Mouse (Mus musculus) liver, embryonic 13.5 days (tissue): ENCODE measurements around the gene Lmtk2. TPM values are rescaled to one million over a fixed set of nuclear protein-coding genes. Genes with fewer than 3 reads are reported as not detected.

ENCODE experiments used
- ATAC-seq: fragments of 200-750 bp; cut with Nextera tagmentation; 2 replicates; pipeline ENCODE4 v1.8.0; 2017; ENCODE audit warnings: low read depth, mild to moderate bottlenecking, moderate number of reproducible peaks, moderate library complexity
- DNase-seq: peaks from one replicate; pipeline ENCODE4 v3.0.0; 2022
- H3K27ac ChIP-seq: fragments of 300-500 bp; sonication (generic); 2 replicates; pipeline ENCODE4 v1.5.1; 2015; ENCODE audit warnings: moderate library complexity, mild to moderate bottlenecking, inconsistent platforms
- H3K27me3 ChIP-seq: fragments of 300-500 bp; sonication (generic); 2 replicates; pipeline ENCODE4 v1.6.1; 2015; ENCODE audit warnings: mild to moderate bottlenecking, inconsistent platforms
- H3K36me3 ChIP-seq: fragments of 300-500 bp; sonication (generic); 2 replicates; pipeline ENCODE4 v1.6.1; 2015; ENCODE audit warnings: mild to moderate bottlenecking, inconsistent platforms
- H3K4me1 ChIP-seq: fragments of 300-500 bp; sonication (generic); replicated peaks from 2 replicates; pipeline ENCODE4 v1.6.1; 2015; ENCODE audit warnings: inconsistent platforms
- H3K4me2 ChIP-seq: fragments of 300-500 bp; sonication (generic); 2 replicates; pipeline ENCODE4 v1.6.1; 2015; ENCODE audit warnings: inconsistent platforms, mild to moderate bottlenecking, moderate library complexity
- H3K4me3 ChIP-seq: fragments of 300-500 bp; sonication (generic); replicated peaks from 2 replicates; pipeline ENCODE4 v1.5.1; 2015; ENCODE audit warnings: mild to moderate bottlenecking, inconsistent platforms
- H3K9ac ChIP-seq: fragments of 300-500 bp; sonication (generic); 2 replicates; pipeline ENCODE4 v1.6.1; 2015; ENCODE audit warnings: mild to moderate bottlenecking, inconsistent platforms
- H3K9me3 ChIP-seq: fragments of 300-500 bp; sonication (generic); replicated peaks from 2 replicates; pipeline ENCODE4 v1.6.1; 2016; ENCODE audit warnings: inconsistent platforms
- WGBS: fragments of 180-500 bp; shearing (Covaris S2); methylation state at CpG from one replicate; pipeline ENCODE4 v1.1.7; 2015; ENCODE audit not compliant: insufficient replicate concordance; 5-methylcytosine and 5-hydroxymethylcytosine counted together
- polyA plus RNA-seq: library from polyadenylated mRNA; unstranded; fragments of >200 nt; fragmentation: Nextera tagmentation; extraction: Ambion mirVana; gene quantifications from 2 replicates; pipeline ENCODE4 v1.2.1, GENCODE M21; 2015

The Lmtk2 gene
- polyA plus RNA-seq, 1 experiment from 2014 or later = 2.0 TPM

DNA sequence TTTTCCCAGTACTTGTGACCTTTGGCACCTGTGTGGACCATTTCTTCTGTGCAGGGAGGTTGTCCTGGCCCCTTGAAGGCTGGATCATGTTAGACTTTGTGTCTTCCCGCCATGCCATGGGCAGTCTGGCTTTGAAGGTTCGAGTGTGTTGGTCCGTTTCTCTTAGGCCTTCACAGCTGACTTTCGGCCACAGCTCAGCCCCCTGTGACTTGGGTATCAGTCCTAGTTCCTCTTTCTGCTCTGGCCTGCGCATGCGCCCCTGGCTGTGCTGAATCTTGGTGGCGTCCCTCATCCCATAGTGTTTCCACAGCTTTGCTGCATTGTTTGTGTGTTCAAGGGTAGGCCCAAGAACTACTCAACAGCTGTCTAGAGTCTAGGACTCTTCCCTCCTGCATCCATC is 81.0 kb downstream of the Lmtk2 start:
- WGBS = 57% methylated on average over 7 of the region's 7 CpGs
- Histone ChIP-seq H3K36me3 (peaks cover 53% of the 10 kb centered on the region), H3K4me3 (no peak overlapping the region), H3K9ac (no peak overlapping the region), H3K27ac (no peak overlapping the region), H3K4me1 (peaks cover 23% of the 10 kb centered on the region), H3K4me2 (no peak overlapping the region), H3K27me3 (no peaks in the 10 kb centered on the region), H3K9me3 (no peaks in the 10 kb centered on the region)
- ATAC-seq (no peak), DNase-seq (no peak)

DNA sequence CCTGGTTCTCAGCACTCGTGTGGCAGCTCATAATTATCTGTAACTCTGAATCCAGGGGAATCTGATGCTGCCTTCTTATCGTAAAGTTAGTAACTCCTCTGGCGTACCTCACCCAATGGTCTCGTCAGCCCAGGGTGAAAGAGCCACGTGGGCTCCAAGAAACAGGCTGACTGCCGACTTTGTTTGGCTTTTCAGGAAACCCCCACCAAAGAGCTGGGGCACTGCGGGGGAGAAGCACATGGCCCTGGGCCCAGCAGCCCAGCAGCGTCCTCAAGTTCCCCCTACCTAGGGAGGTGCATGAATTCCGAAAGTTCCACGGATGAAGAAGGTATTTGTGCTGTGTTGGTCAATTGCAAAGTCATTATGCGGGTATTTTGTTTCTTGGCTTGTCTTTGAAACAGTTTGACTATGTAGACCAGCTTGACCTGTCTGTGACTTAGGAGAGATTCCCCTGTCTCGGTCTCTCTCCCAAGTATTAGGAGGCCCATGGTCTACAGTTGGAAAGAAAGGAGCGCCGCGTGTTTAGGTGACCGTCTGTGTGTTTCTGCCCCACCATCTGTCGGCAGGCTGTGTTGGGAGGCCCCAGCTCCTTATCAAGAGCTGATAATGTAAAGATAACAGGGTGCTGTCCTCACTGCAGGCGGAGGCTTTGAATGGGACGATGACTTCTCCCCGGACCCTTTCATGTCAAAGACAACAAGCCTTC is 82.5 kb downstream of the Lmtk2 start:
- H3K36me3 ChIP-seq = peaks cover 44% of the 10 kb centered on the region
- DNase-seq (no peak), ATAC-seq (peak; percentile 32; the same call in 1 of the 2 replicates)
- H3K4me2 ChIP-seq = 0 out of 2 replicates have a peak overlapping the region, but pooled peaks have one; percentile 2
- H3K9me3 ChIP-seq = no peaks in the 10 kb centered on the region
- no peak overlapping the region for H3K4me3 ChIP-seq
- 44% methylated on average over 20 of the region's 20 CpGs for WGBS
- no peak overlapping the region for H3K9ac ChIP-seq
- H3K27ac ChIP-seq = no peak overlapping the region
- peaks cover 23% of the 10 kb centered on the region for H3K4me1 ChIP-seq
- no peaks in the 10 kb centered on the region for H3K27me3 ChIP-seq

DNA sequence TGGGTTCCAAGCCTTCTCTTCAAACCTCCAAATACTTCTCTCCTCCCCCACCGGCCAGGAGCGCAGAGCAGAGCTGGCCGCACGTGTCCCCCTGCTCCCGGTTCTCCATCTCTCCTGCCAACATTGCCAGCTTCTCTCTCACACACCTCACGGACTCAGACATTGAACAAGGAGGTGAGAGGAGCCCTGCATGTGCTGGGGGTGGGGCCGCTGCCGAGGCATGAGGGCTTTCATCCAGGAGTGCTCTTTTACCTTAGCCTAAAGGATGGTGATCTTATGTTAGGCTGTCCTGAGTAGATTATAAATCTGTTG is 83.0 kb downstream of the Lmtk2 start:
- Histone ChIP-seq H3K9me3 (no peaks in the 10 kb centered on the region), H3K36me3 (peaks cover 40% of the 10 kb centered on the region), H3K27me3 (no peaks in the 10 kb centered on the region), H3K4me1 (peaks cover 23% of the 10 kb centered on the region), H3K4me3 (no peak overlapping the region), H3K27ac (no peak overlapping the region), H3K4me2 (0 out of 2 replicates have a peak overlapping the region, but pooled peaks have one; percentile 2), H3K9ac (no peak overlapping the region)
- DNase-seq = no peak
- 65% methylated on average over 8 of the region's 8 CpGs for WGBS
- ATAC-seq = no peak

DNA sequence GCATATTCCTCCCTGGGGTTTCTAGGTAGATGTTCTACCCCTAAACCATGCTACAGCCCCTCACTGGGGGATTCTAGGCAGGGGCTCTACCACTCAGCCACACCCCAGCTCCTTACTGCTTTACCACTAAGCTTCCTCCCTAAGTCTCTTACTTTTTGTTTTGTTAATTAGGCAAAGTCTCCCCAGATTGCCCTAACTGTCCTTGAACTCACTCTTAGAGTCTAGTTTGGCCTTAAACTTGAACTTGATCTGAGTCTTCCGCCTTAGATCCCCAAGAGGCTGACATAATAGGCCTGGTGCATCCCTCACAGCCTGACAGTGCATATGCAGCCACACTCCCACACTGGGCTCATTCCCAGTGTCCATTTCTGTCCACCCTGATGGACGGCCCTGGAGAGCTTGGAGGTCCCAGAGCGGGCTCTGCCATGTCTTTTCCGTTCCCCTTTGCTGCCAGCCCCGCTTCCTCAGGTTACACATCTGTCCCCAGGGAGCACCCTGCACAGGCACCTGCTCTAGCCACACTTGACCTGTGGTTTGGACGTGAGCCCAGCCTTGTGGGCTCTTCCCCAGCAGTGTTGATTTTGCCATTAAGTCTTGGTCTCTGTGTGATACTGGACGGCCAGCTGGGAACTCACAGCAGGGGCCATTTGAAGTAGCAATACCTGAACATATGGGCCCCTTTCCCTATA is 83.6 kb downstream of the Lmtk2 start:
- no peak overlapping the region for H3K9ac ChIP-seq
- no peak overlapping the region for H3K4me2 ChIP-seq
- H3K9me3 ChIP-seq = no peaks in the 10 kb centered on the region
- 74% methylated on average over 7 of the region's 7 CpGs for WGBS
- DNase-seq (no peak), ATAC-seq (no peak)
- H3K27me3 ChIP-seq = no peaks in the 10 kb centered on the region
- no peak overlapping the region for H3K4me3 ChIP-seq
- peaks cover 40% of the 10 kb centered on the region for H3K36me3 ChIP-seq
- no peak overlapping the region for H3K27ac ChIP-seq
- peaks cover 23% of the 10 kb centered on the region for H3K4me1 ChIP-seq

DNA sequence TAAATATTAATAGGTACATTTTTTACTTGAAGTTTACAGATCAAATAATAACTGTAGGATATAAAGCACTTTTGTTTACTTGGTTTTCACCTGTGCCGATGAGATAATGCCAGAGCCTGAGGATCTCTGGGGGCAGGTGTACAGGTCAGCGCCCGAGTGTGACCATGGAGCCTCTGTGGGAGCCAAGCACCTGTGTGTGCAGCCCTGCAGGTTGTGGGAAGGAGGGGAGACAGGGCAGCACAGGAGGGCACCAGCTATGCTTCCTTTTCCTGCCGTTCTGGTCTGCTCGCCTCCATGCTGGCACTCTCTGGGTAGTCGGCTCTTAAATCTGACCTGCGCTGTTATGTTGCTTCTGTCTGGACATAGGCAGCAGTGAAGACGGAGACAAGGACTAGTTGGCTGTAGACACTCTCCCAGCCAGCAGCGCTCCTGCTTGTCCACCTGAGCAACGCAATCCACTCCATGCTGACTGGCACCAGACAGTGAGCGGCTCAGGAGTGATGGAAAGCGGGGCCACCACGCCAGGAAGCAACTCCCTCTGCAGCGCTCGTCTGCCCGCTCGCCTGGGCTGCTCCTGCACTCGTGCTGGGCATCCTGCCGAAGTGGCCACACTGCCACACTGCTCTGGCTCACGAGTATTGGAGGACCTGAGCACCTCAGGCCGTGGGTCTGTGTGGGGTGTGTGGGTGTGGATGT is 84.3 kb downstream of the Lmtk2 start:
- no peak for ATAC-seq
- H3K27ac ChIP-seq = no peak overlapping the region
- no peak for DNase-seq

DNA sequence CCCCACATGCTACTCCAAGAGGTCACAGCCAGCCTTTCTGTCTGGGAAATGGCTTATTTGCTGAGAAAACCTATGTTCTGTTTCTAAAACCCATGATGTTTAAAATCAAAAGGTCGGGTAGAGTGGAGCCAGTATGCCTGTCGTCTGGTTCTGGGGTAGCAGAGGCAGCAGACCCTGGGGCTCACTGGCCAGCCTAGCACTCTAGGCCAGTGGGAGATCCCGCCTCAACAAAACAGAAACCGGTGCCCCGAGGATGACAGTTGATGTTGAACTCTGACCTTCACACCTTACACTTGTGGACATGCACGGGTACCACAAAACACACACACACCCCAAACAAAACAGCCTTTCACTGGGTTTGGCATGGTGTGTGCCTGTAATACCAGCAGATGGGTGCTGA is 88.2 kb downstream of the Lmtk2 start:
- WGBS = 68% methylated on average over 6 of the region's 6 CpGs
- Histone ChIP-seq H3K27me3 (no peaks in the 10 kb centered on the region), H3K9ac (no peak overlapping the region), H3K4me3 (no peak overlapping the region), H3K4me2 (no peak overlapping the region), H3K4me1 (peaks cover 27% of the 10 kb centered on the region), H3K36me3 (peaks cover 22% of the 10 kb centered on the region), H3K9me3 (no peaks in the 10 kb centered on the region), H3K27ac (no peak overlapping the region)
- DNase-seq (no peak), ATAC-seq (no peak)

More for the DNA sequence above, 84.3 kb downstream of the Lmtk2 start:
- Histone ChIP-seq H3K4me3 (no peak overlapping the region), H3K9me3 (no peaks in the 10 kb centered on the region), H3K4me1 (peaks cover 28% of the 10 kb centered on the region), H3K4me2 (no peak overlapping the region), H3K36me3 (peaks cover 34% of the 10 kb centered on the region), H3K9ac (no peak overlapping the region), H3K27me3 (no peaks in the 10 kb centered on the region)
- WGBS = 84% methylated on average over 21 of the region's 21 CpGs

DNA sequence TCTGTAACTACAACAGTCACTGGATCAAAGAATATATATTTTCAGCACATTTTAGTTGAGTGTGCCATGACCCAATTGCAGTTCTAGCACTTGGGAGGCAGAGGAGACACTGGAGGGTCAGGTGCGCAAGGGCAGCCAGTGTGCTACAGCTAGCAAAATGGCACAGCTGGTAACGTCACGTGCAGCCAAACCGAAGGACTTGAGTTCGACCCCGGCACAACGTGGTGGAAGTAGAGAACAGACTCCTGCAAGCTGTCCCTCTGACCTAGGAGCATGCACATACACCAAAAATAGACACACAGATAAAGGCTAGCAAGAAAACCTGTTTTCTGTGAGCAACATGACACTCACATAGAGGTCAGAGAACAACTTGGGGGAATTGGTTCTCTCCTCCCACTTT is 89.1 kb downstream of the Lmtk2 start:
- H3K4me2 ChIP-seq = peak overlapping the region; percentile 58
- no peaks in the 10 kb centered on the region for H3K9me3 ChIP-seq
- H3K36me3 ChIP-seq = peaks cover 19% of the 10 kb centered on the region
- H3K4me3 ChIP-seq = no peak overlapping the region
- ATAC-seq (no peak), DNase-seq (no peak)
- whole genome bisulfite sequencing = 60% methylated on average over 7 of the region's 7 CpGs
- H3K9ac ChIP-seq = no peak overlapping the region
- peaks cover 21% of the 10 kb centered on the region for H3K4me1 ChIP-seq
- no peak overlapping the region for H3K27ac ChIP-seq
- H3K27me3 ChIP-seq = no peaks in the 10 kb centered on the region

DNA sequence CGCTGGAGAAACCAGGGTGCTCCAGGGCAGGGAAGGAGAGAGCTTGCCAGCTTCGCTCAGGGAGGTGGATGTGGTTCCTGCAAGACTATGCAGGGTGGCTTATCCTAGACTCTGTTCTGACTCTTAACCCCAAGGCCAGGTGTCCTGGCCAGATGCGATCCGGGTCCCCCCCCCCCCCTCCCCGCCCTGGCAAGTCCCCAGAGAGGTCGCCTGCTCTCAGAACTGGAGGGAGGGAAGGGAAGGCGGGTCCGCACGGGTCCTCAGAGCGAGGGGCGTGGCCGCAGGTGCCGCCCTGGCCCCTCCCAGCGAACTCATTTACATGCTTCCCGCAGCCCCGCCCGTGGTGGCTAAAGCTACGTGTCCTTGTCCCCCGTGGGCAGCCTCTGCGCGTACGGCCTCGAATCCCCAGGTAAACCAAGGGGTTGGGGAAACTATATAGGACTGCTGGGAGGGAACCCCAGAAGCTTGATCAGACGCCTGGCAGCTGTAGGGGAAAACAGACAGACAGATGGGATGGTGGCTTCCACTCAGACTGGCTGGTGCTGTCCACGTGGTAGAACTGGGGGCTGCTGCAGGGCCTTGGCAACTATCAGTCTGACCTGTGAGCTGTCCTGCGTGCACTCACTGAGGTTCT is 89.8 kb downstream of the Lmtk2 start, which contains the start of gene Bhlha15:
Bhlha15 (plus strand) TSS at position 337 of the 634 bp plus-strand sequence.
- Histone ChIP-seq H3K36me3 (peaks cover 11% of the 10 kb centered on the region), H3K9ac (no peak within 1 kb of the TSS; the same call in 1 of the 2 replicates), H3K4me3 (peak within 1 kb of the TSS; percentile 41), H3K9me3 (no peaks in the 10 kb centered on the region), H3K27me3 (no peaks in the 10 kb centered on the region), H3K4me1 (peaks cover 21% of the 10 kb centered on the region), H3K27ac (no peak within 1 kb of the TSS), H3K4me2 (peak within 1 kb of the TSS; percentile 58)
- 3% methylated on average over 23 of the region's 26 CpGs for WGBS
- ATAC-seq (peak; percentile 85), DNase-seq (peak; percentile 72)

DNA sequence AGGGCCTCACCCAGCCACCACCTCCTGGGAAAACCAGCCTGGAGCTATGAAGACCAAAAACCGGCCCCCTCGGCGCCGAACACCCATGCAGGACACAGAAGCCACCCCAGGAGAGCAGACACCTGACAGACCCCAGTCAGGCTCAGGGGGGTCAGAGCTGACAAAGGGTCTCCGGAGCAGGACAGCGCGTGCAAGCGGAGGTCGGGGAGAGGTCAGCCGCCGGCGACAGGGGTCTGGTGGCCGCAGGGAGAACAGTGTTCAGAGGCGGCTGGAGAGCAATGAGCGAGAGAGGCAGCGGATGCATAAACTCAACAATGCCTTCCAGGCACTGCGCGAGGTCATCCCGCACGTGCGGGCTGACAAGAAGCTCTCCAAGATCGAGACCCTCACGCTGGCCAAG is 90.8 kb downstream of the Lmtk2 start:
- no peaks in the 10 kb centered on the region for H3K27me3 ChIP-seq
- H3K9me3 ChIP-seq = no peaks in the 10 kb centered on the region
- no peak overlapping the region; the same call in 1 of the 2 replicates for H3K9ac ChIP-seq
- ATAC-seq (no peak), DNase-seq (no peak)
- 74% methylated on average over 23 of the region's 23 CpGs for WGBS
- H3K36me3 ChIP-seq = peaks cover 2% of the 10 kb centered on the region
- H3K4me3 ChIP-seq = no peak overlapping the region
- H3K27ac ChIP-seq = no peak overlapping the region
- peaks cover 21% of the 10 kb centered on the region for H3K4me1 ChIP-seq
- H3K4me2 ChIP-seq = peak overlapping the region; percentile 58

DNA sequence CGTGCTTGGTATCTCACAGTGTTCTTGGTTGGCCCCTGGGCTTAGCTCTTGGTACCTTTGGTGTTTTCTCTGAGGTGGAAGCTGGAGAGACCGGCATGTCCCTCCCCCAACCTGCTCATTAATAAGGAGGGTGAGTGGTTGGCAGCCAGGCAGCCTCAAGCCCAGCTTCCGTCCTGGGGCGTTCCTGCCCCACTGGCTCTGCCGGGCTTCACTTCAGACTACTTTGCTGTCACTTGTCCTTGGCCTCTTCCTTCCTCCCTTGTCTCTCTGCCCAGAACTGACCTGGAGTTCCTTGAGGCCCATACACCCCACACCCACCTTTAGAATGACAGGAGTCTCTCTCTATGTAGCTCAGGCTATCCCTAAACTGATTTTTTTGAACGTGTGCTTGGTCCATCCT is 92.4 kb downstream of the Lmtk2 start:
- no peaks in the 10 kb centered on the region for H3K36me3 ChIP-seq
- no peak overlapping the region for H3K4me3 ChIP-seq
- H3K4me2 ChIP-seq = no peak overlapping the region
- H3K4me1 ChIP-seq = peaks cover 21% of the 10 kb centered on the region
- no peak overlapping the region for H3K27ac ChIP-seq
- WGBS = 48% methylated on average over 6 of the region's 6 CpGs
- no peaks in the 10 kb centered on the region for H3K27me3 ChIP-seq
- no peak overlapping the region for H3K9ac ChIP-seq
- H3K9me3 ChIP-seq = no peaks in the 10 kb centered on the region
- DNase-seq = no peak
- no peak for ATAC-seq

DNA sequence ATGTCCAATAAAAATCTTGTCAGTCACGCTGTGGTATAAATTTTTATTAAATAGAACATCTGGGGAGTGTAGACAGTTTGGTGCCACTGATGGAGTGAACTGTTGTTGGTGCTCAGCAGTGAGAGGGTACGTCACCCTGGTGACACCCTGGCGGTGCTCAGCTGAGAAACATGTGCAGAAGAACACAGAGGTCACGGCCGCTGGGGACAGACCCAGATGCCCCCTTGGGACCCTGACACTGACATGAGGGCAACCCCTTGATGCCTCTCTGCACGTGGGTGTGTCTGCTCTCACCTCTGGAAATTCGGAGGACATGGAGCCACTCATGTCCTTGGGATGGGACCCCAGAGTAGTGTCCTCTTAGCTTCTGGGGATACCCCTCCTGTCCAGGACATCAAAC is 94.2 kb downstream of the Lmtk2 start:
- H3K9ac ChIP-seq = no peak overlapping the region
- ATAC-seq (no peak), DNase-seq (no peak)
- 67% methylated on average over 7 of the region's 7 CpGs for WGBS
- H3K9me3 ChIP-seq = no peaks in the 10 kb centered on the region
- H3K27me3 ChIP-seq = no peaks in the 10 kb centered on the region
- H3K36me3 ChIP-seq = no peaks in the 10 kb centered on the region
- no peak overlapping the region for H3K4me3 ChIP-seq
- H3K4me1 ChIP-seq = peaks cover 23% of the 10 kb centered on the region
- no peak overlapping the region for H3K4me2 ChIP-seq
- no peak overlapping the region for H3K27ac ChIP-seq
